Mouse (Mus musculus): ENCODE data around the gene Ttc23. TPM values are rescaled to one million over a fixed set of nuclear protein-coding genes. Genes with fewer than 3 reads are reported as not detected.
A peak's percentile ranks its signal among the peaks of the same experiment; 100 is the strongest.

Gene Ttc23
- polyA plus RNA-seq, 1 experiment from 2014 or later: 18.7 TPM

- no peaks in the 10 kb centered on the region for H3K9me3 ChIP-seq (replicated peaks)
- H3K27ac ChIP-seq: peak overlapping the region; percentile 59
- H3K36me3 ChIP-seq (ENCODE audit: poor library complexity, severe bottlenecking): no peaks in the 10 kb centered on the region
- peak overlapping the region; percentile 99 for H3K4me2 ChIP-seq
- no peak for ATAC-seq
- WGBS: under 1% methylated on average over 19 of the region's 19 CpGs
- H3K9ac ChIP-seq: peak overlapping the region; percentile 70
- peaks cover 23% of the 10 kb centered on the region for H3K27me3 ChIP-seq
- peak overlapping the region; percentile 60 for H3K4me3 ChIP-seq
- H3K4me1 ChIP-seq: peaks cover 13% of the 10 kb centered on the region
These were observed 111.3 kb downstream of the Ttc23 start for GRCm38 (mm10) chr7:67758506-67758857.

GRCm38 (mm10) chr7:67758858-67759628, 111.8 kb downstream of the Ttc23 start:
- under 1% methylated on average over 90 of the region's 92 CpGs for WGBS
- Histone ChIP-seq H3K36me3 (ENCODE audit: poor library complexity, severe bottlenecking) (no peaks in the 10 kb centered on the region), H3K9ac (peak overlapping the region; percentile 70), H3K4me1 (peaks cover 13% of the 10 kb centered on the region), H3K4me3 (peak overlapping the region; percentile 60), H3K9me3 (replicated peaks) (no peaks in the 10 kb centered on the region), H3K27me3 (peaks cover 23% of the 10 kb centered on the region), H3K27ac (peak overlapping the region; percentile 59), H3K4me2 (peak overlapping the region; percentile 99)
- ATAC-seq: peak; percentile 84

GRCm38 (mm10) chr7:67759629-67759995, 112.4 kb downstream of the Ttc23 start, which contains the start of gene Synm:
Gene Synm (minus strand): TSS chr7:67759742.
- Histone ChIP-seq H3K27me3 (peaks cover 23% of the 10 kb centered on the region), H3K4me3 (peak within 1 kb of the TSS; percentile 60), H3K27ac (peak within 1 kb of the TSS; percentile 59), H3K9me3 (replicated peaks) (no peaks in the 10 kb centered on the region), H3K36me3 (ENCODE audit: poor library complexity, severe bottlenecking) (no peaks in the 10 kb centered on the region), H3K9ac (peak within 1 kb of the TSS; percentile 70), H3K4me2 (peak within 1 kb of the TSS; percentile 99), H3K4me1 (peaks cover 13% of the 10 kb centered on the region)
- peak; percentile 90 for ATAC-seq
- WGBS: 0% methylated on average over 36 of the region's 37 CpGs

GRCm38 (mm10) chr7:67763625-67764024, 116.4 kb downstream of the Ttc23 start:
- no peak overlapping the region for H3K27ac ChIP-seq
- no peak overlapping the region for H3K4me2 ChIP-seq
- ATAC-seq: no peak
- no peak overlapping the region for H3K4me3 ChIP-seq
- 74% methylated on average over 3 of the region's 3 CpGs for WGBS
- H3K9ac ChIP-seq: no peak overlapping the region
- peaks cover 7% of the 10 kb centered on the region for H3K4me1 ChIP-seq
- H3K36me3 ChIP-seq (ENCODE audit: poor library complexity, severe bottlenecking): no peaks in the 10 kb centered on the region
- peaks cover 6% of the 10 kb centered on the region for H3K27me3 ChIP-seq
- no peaks in the 10 kb centered on the region for H3K9me3 ChIP-seq (replicated peaks)

GRCm38 (mm10) chr7:67768125-67768524, 120.9 kb downstream of the Ttc23 start:
- Histone ChIP-seq H3K9me3 (replicated peaks) (no peaks in the 10 kb centered on the region), H3K27me3 (no peaks in the 10 kb centered on the region), H3K4me1 (no peaks in the 10 kb centered on the region), H3K4me3 (no peak overlapping the region), H3K4me2 (no peak overlapping the region), H3K27ac (no peak overlapping the region), H3K36me3 (ENCODE audit: poor library complexity, severe bottlenecking) (no peaks in the 10 kb centered on the region), H3K9ac (no peak overlapping the region)
- 93% methylated on average over 3 of the region's 3 CpGs for WGBS
- ATAC-seq: no peak

- Histone ChIP-seq H3K36me3 (ENCODE audit: poor library complexity, severe bottlenecking) (no peaks in the 10 kb centered on the region), H3K27ac (no peak overlapping the region), H3K9me3 (replicated peaks) (no peaks in the 10 kb centered on the region), H3K4me2 (no peak overlapping the region), H3K27me3 (no peaks in the 10 kb centered on the region), H3K9ac (no peak overlapping the region), H3K4me1 (no peaks in the 10 kb centered on the region), H3K4me3 (no peak overlapping the region)
- 86% methylated on average over 5 of the region's 5 CpGs for WGBS
- no peak for ATAC-seq
These were observed 122.3 kb downstream of the Ttc23 start for GRCm38 (mm10) chr7:67769487-67769886.

- no peak overlapping the region for H3K4me3 ChIP-seq
- H3K9me3 ChIP-seq (replicated peaks): no peaks in the 10 kb centered on the region
- whole genome bisulfite sequencing: 92% methylated on average over 9 of the region's 9 CpGs
- H3K4me1 ChIP-seq: no peaks in the 10 kb centered on the region
- H3K4me2 ChIP-seq: no peak overlapping the region
- no peaks in the 10 kb centered on the region for H3K27me3 ChIP-seq
- H3K36me3 ChIP-seq (ENCODE audit: poor library complexity, severe bottlenecking): no peaks in the 10 kb centered on the region
- H3K9ac ChIP-seq: no peak overlapping the region
- no peak overlapping the region for H3K27ac ChIP-seq
- ATAC-seq: no peak
These were observed 125.0 kb downstream of the Ttc23 start for GRCm38 (mm10) chr7:67772231-67772630.

GRCm38 (mm10) chr7:67775623-67776022, 128.4 kb downstream of the Ttc23 start:
- H3K4me1 ChIP-seq: no peaks in the 10 kb centered on the region
- WGBS: 82% methylated on average over 3 of the region's 3 CpGs
- no peak overlapping the region for H3K4me2 ChIP-seq
- no peak overlapping the region for H3K27ac ChIP-seq
- ATAC-seq: no peak
- H3K27me3 ChIP-seq: no peaks in the 10 kb centered on the region
- no peak overlapping the region for H3K9ac ChIP-seq
- H3K9me3 ChIP-seq (replicated peaks): no peaks in the 10 kb centered on the region
- H3K4me3 ChIP-seq: no peak overlapping the region
- H3K36me3 ChIP-seq (ENCODE audit: poor library complexity, severe bottlenecking): no peaks in the 10 kb centered on the region

GRCm38 (mm10) chr7:67776636-67777305, 129.6 kb downstream of the Ttc23 start:
- WGBS: 57% methylated on average over 12 of the region's 12 CpGs
- ATAC-seq: no peak
- H3K36me3 ChIP-seq (ENCODE audit: poor library complexity, severe bottlenecking): no peaks in the 10 kb centered on the region
- no peaks in the 10 kb centered on the region for H3K9me3 ChIP-seq (replicated peaks)
- no peaks in the 10 kb centered on the region for H3K4me1 ChIP-seq
- no peaks in the 10 kb centered on the region for H3K27me3 ChIP-seq
- H3K9ac ChIP-seq: no peak overlapping the region
- H3K27ac ChIP-seq: no peak overlapping the region
- H3K4me2 ChIP-seq: no peak overlapping the region
- H3K4me3 ChIP-seq: no peak overlapping the region

- 70% methylated on average over 2 of the region's 2 CpGs for WGBS
These were observed 140.7 kb downstream of the Ttc23 start for GRCm38 (mm10) chr7:67787861-67788260.

GRCm38 (mm10) chr7:67788713-67789112, 141.5 kb downstream of the Ttc23 start:
- WGBS: 15% methylated on average over 10 of the region's 10 CpGs
- no peak overlapping the region for H3K4me3 ChIP-seq
- H3K27ac ChIP-seq: no peak overlapping the region
- no peak overlapping the region for H3K9ac ChIP-seq
- H3K36me3 ChIP-seq (ENCODE audit: poor library complexity, severe bottlenecking): no peaks in the 10 kb centered on the region
- ATAC-seq: 0 out of 2 replicates have a peak, but pooled peaks have one; percentile 59
- no peaks in the 10 kb centered on the region for H3K9me3 ChIP-seq (replicated peaks)
- H3K4me2 ChIP-seq: no peak overlapping the region
- H3K4me1 ChIP-seq: no peaks in the 10 kb centered on the region
- no peaks in the 10 kb centered on the region for H3K27me3 ChIP-seq

More at GRCm38 (mm10) chr7:67787861-67788260, 140.7 kb downstream of the Ttc23 start:
- Histone ChIP-seq H3K36me3 (ENCODE audit: poor library complexity, severe bottlenecking) (no peaks in the 10 kb centered on the region), H3K9me3 (replicated peaks) (no peaks in the 10 kb centered on the region), H3K9ac (no peak overlapping the region), H3K4me1 (no peaks in the 10 kb centered on the region), H3K27me3 (no peaks in the 10 kb centered on the region), H3K27ac (no peak overlapping the region), H3K4me3 (no peak overlapping the region), H3K4me2 (no peak overlapping the region)
- ATAC-seq: no peak

GRCm38 (mm10) chr7:67791256-67791655, 144.0 kb downstream of the Ttc23 start:
- ATAC-seq: no peak
- H3K9me3 ChIP-seq (replicated peaks): no peaks in the 10 kb centered on the region
- no peak overlapping the region for H3K9ac ChIP-seq
- no peaks in the 10 kb centered on the region for H3K4me1 ChIP-seq
- no peak overlapping the region for H3K4me3 ChIP-seq
- H3K36me3 ChIP-seq (ENCODE audit: poor library complexity, severe bottlenecking): no peaks in the 10 kb centered on the region
- WGBS: 45% methylated on average over 7 of the region's 7 CpGs
- H3K27ac ChIP-seq: no peak overlapping the region
- no peak overlapping the region for H3K4me2 ChIP-seq
- no peaks in the 10 kb centered on the region for H3K27me3 ChIP-seq

Measured in forebrain, embryonic 13.5 days (tissue).